Mouse (Mus musculus) left cerebral cortex, postnatal 4 days (tissue): Measurements from ENCODE around the gene Wipf2. TPM values are rescaled to one million over a fixed set of nuclear protein-coding genes. Genes with fewer than 3 reads are reported as not detected.
"Not testable (repeated sequence)": the region's sequence is repeated elsewhere in the genome, so short reads cannot be mapped to it uniquely, and the experiment has no call there.

Source experiments
- DNase-seq: peaks from one replicate; pipeline ENCODE4 v3.0.0-alpha.2; 2022
- intact Hi-C: fragments of 180-260 bp; cut with DNase I; formaldehyde crosslinking; loops from one replicate; pipeline ENCODE4 v1.15.1; 2025
- total RNA-seq, 2 experiments: library from RNA; stranded (reverse); gene quantifications; 2 replicates each; pipeline ENCODE4 v1.2.3; 2021

Wipf2 gene
- total RNA-seq, 2 experiments from 2014 or later = 22.1 to 24.3 TPM

DNA sequence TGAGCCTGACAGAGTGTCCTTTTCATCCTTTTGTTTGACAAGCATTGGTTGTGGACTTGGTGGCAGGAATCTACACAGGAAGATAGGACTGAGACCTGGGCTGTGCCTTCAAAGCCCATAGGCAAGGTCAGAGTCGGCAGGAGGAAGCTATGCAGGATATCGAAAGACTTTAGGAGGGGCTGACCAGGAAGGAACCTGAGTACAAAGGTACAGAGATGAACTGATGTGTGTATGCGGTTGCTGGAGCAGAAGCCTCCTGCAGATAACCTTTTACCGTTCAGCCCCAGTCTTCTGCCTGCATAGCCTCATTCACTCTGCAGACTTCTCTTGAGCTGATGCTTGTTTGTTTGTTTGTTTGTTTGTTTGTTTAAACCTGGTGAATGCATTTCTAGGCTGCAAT is 42.1 kb downstream of the Wipf2 start:
- DNase-seq = no peak
- intact Hi-C loops = no loop called here

- no peak for DNase-seq
- intact Hi-C loops = no loop called here
Measured at GRCm38 (mm10) chr11:98907063-98907436, 43.6 kb downstream of the Wipf2 start.

DNA sequence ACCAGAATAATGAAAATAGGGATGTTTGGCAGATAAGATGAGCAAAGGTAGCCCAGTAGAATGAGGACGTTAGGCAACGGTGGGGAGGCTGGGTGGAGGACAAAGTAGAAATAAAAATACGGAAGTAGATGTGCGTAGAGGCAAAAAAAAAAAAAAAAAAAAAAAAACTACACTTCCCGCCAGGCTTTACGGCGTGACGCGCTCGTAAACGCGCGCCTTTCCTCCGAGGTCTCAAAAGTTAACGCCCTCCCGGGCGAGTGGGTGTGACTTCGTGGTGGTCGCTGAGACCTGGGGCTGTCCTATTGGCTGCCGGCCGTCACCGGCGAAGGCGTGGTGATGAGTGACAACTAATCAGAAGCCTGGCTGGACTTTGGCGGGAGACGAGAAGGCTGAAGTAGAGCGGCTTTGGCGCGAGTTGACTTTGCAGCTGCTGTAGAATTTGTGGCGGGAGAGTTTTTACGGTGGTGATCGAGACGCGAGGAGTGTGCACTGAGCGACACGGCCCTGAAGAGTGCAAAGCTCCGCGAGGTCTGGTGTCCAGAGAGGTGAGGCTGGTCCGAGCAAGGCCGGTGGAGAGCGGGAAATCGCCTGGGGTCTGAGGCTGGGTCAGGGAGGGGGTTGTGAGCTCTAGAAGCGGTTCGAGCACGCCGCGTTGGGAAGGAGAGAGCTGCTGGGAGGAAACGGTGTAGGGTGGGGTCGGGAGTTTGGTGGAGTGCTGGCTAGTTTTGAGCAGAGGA is 44.2 kb downstream of the Wipf2 start, which contains the start of gene Cdc6:
Cdc6 (plus strand) TSS at position 365 of the 737 bp plus-strand sequence.
- intact Hi-C loops = no loop called here
- peak; percentile 98 for DNase-seq

- DNase-seq = peak; percentile 69
- intact Hi-C loops = no loop called here
Measured at GRCm38 (mm10) chr11:98909654-98910053, 46.2 kb downstream of the Wipf2 start.

- DNase-seq = no peak
- intact Hi-C loops = no loop called here
Measured at GRCm38 (mm10) chr11:98910415-98910814, 47.0 kb downstream of the Wipf2 start.

DNA sequence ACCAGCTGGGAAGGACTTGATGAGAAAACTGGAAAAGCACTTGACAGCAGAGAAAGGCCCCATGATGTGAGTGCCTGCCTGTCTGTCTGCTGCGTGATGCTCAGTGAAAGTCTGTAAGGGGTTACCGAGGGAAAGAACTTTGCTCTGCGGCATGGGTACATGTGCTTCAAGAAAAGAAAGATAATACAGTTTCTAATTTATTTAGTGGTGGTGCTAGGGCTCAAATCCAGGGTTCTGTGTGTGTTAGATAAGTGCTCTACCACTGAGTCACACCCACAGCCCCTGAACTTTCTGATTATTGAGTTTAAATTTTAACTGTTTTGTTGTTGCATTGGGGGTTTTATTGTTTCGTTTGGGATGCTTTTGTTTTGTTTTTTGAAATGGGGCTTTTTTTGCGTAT is 48.1 kb downstream of the Wipf2 start:
- intact Hi-C loops = no loop called here
- DNase-seq = no peak

- intact Hi-C loops = no loop called here
- no peak for DNase-seq
Measured at GRCm38 (mm10) chr11:98914196-98914595, 50.8 kb downstream of the Wipf2 start.

- DNase-seq, intact Hi-C loops: not testable (repeated sequence)
Measured at GRCm38 (mm10) chr11:98916376-98916775, 52.9 kb downstream of the Wipf2 start.

- no peak for DNase-seq
- intact Hi-C loops = no loop called here
Measured at GRCm38 (mm10) chr11:98917428-98918005, 54.1 kb downstream of the Wipf2 start.

GRCm38 (mm10) chr11:98918231-98918630 is 54.8 kb downstream of the Wipf2 start:
- no peak for DNase-seq
- intact Hi-C loops = no loop called here

DNA sequence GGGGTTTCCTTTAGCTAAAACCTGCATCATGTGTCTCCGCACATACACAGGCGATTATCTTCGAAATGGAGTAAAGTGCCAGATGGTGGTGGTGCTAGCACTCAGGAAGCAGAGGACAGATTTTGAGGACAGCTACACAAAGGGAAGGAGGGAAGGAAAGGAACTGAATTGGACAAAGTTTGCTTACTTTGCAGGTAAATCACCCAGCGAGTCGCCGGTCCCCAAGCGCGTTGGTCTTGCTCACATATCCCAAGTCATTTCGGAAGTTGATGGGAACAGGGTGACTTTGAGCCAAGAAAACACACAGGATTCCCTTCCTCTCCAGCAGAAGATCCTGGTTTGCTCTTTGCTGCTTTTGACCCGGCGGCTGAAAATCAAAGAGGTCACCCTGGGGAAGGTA is 55.6 kb downstream of the Wipf2 start:
- intact Hi-C loops = no loop called here
- DNase-seq = no peak

GRCm38 (mm10) chr11:98921813-98922212 is 58.4 kb downstream of the Wipf2 start:
- intact Hi-C loops = loop anchor here (5.0 to 10.0 kb wide), 2 partner anchors 50 to 203 kb away; no protein-coding TSS in a partner anchor
- peak; percentile 74 for DNase-seq

- intact Hi-C loops = loop anchor here (5.0 to 10.0 kb wide), 2 partner anchors 50 to 202 kb away; no protein-coding TSS in a partner anchor
- DNase-seq = peak; percentile 69
Measured at GRCm38 (mm10) chr11:98922307-98922706, 58.9 kb downstream of the Wipf2 start.

GRCm38 (mm10) chr11:98922851-98923711 is 59.6 kb downstream of the Wipf2 start:
- intact Hi-C loops = loop anchor here (5.0 to 10.0 kb wide), 2 partner anchors 49 to 202 kb away; no protein-coding TSS in a partner anchor
- DNase-seq = not testable (repeated sequence)

- no peak for DNase-seq
- intact Hi-C loops = loop anchor here (5.0 to 10.0 kb wide), 2 partner anchors 48 to 200 kb away; no protein-coding TSS in a partner anchor
Measured at GRCm38 (mm10) chr11:98924633-98925175, 61.3 kb downstream of the Wipf2 start.

- DNase-seq = peak; percentile 89
- intact Hi-C loops = loop anchor here (10.0 kb wide), 1 partner anchor 200 kb away; no protein-coding TSS in a partner anchor
Measured at GRCm38 (mm10) chr11:98925265-98925721, 61.9 kb downstream of the Wipf2 start.

DNA sequence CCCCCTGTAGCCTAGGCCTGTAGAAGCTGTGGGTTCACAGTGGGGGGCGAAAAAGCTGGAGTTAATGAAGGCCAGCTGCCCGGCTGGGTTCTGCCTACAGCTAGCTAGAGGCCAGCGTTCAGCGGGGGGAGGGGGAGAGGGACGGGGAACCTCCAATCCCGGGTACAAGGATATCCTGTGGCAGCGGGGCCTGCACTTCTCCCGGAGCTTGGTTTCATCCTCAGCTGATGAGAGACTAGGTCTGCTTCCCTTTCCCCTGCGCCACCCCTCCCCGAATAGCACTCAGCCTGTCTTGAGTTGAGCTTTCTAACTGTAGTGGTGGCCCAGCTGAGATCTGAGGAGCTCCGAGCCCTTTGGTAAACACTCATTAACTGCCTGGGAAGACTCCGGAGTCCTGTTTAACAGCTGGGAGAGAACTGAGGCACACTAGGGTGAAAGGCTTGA is 62.5 kb downstream of the Wipf2 start:
- intact Hi-C loops = loop anchor here (10.0 kb wide), 1 partner anchor 199 kb away; no protein-coding TSS in a partner anchor
- DNase-seq = peak; percentile 85

GRCm38 (mm10) chr11:98926553-98926952 is 63.1 kb downstream of the Wipf2 start:
- intact Hi-C loops = loop anchor here (10.0 kb wide), 1 partner anchor 198 kb away; no protein-coding TSS in a partner anchor
- no peak for DNase-seq

DNA sequence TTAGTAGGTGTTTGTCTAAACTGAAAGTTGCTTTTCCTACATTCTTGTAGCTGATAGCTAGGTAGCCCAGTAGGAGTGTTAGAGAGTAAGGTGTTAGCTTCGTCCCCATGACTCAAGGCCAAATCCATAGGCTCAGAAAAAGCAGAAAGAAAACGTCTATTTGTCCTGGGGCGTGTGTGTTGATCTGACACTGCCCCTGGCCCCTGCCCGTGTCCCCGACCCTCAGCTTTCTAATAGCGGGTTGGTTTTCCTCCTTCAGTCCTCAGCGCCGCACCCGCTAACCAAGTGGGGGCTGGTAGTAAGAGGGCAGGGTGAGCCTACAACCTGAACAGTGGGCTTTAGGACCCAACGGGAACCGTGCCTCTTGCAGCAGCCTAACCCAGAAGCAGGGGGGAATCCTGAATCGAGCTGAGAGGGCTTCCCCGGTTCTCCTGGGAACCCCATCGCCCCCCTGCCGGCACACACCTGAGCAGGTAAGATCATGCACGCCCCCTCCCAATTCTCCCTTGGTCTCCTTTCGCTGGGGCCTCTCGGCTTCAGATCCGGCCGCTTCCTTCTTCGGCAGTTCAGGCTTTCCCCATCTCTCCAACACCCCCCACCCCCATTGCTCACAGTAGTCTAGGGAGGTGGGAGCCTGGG is 64.1 kb downstream of the Wipf2 start, which contains the start of gene Rara:
Rara (plus strand) TSS at position 381 of the 639 bp plus-strand sequence.
- DNase-seq = no peak
- intact Hi-C loops = loop anchor here (10.0 kb wide), 1 partner anchor 197 kb away; no protein-coding TSS in a partner anchor
